8 mouse cellular contexts compared by ENCODE assay signal in the genomic region with DNA sequence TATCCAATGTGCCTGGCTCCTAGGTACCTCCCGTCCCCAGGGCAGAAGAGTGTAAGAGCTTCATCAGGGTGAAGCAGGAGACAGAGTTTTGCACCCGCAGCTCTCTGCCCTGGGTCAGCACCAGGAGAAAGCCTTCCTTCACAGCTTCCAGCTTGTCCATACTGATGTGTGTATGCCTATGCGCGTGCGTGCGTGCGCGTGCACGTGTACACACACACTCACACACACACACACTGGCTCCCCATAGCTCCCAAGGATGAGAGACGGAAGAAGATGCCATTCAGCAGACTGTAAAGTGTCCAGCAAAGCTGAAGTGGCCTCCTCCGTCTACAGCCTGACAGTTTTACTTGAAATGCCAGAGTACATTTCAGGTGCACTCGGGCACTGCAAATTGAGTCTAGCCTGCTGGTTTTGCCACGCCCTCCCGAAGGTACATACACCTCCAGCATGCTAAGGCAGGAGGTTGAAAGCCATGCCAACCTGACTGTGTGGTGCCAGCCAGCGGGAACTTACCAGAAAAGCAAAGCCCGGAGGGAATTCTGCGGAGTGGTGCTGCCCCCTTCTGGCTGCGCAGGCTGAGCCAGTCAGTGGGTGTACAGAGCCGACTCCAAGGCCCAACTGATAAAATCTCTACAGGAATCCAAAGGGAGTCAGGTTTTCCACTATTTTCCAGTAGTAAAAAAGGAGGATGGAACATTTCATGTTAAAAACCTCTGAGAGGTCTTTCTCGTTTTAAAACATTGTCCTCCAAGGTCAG.
DNase-seq lines count a peak whose midpoint lies in the region; ATAC-seq lines count a peak whose summit lies in the region.

No protein-coding gene starts in this region.

- WGBS in hindbrain, embryonic 15.5 days, result 29% methylated on average over 20 of the region's 20 CpGs

- H3K4me2 ChIP-seq in hindbrain, embryonic 15.5 days, result peak overlapping the region; percentile 63

- no peak overlapping the region for H3K4me3 ChIP-seq in hindbrain, embryonic 15.5 days

- peak; percentile 72 for ATAC-seq in hindbrain, embryonic 15.5 days (ENCODE audit: low FRiP score, low read depth)

- no peaks in the 10 kb centered on the region for H3K9me3 ChIP-seq in hindbrain, embryonic 15.5 days

- peaks cover 26% of the 10 kb centered on the region for H3K4me1 ChIP-seq in hindbrain, embryonic 15.5 days (replicated peaks)

- H3K9ac ChIP-seq in hindbrain, embryonic 15.5 days, result no peak overlapping the region

- no peaks in the 10 kb centered on the region for H3K27me3 ChIP-seq in hindbrain, embryonic 15.5 days

- peak overlapping the region; percentile 82 for H3K27ac ChIP-seq in hindbrain, embryonic 15.5 days (replicated peaks)

- peak; percentile 64 for DNase-seq in R1 (ENCODE audit: low read depth, low spot score)
- peak; percentile 96 for DNase-seq in cerebellum, postnatal 36 days
- peak; percentile 69 for DNase-seq in gastrocnemius, adult 18-20 months (ENCODE audit: low spot score)
- DNase-seq in layer of hippocampus, postnatal 36 days, result peak; percentile 90 to 92
- peak; percentile 88 for DNase-seq in lung, postnatal 36 days
- peak; percentile 90 to 96 for DNase-seq in right cerebral cortex, adult 2 months (ENCODE audit: low spot score in 2 of 2)
- peak; percentile 58 for DNase-seq in urinary bladder, postnatal 10 days (ENCODE audit: low spot score)

- no peaks in the 10 kb centered on the region for H3K36me3 ChIP-seq in hindbrain, embryonic 15.5 days
